Mouse (Mus musculus): ENCODE results near the gene Rab4a. TPM values are rescaled to one million over a fixed set of nuclear protein-coding genes. Genes with fewer than 3 reads are reported as not detected.

Gene Rab4a
- polyA plus RNA-seq, 1 experiment from 2014 or later = 58.7 TPM

- 70% methylated on average over 7 of the region's 7 CpGs for WGBS (ENCODE audit: insufficient replicate concordance)
- no peaks in the 10 kb centered on the region; the same call in 1 of the 2 replicates for H3K27me3 ChIP-seq (ENCODE audit: control insufficient read depth, insufficient read depth, low read length)
- H3K9me3 ChIP-seq (replicated peaks; ENCODE audit: control insufficient read depth, low read length) = no peaks in the 10 kb centered on the region
- no peak overlapping the region for H3K9ac ChIP-seq (ENCODE audit: low read depth, low read length)
- H3K4me3 ChIP-seq (ENCODE audit: low read depth, low read length) = no peak overlapping the region
- H3K4me1 ChIP-seq (ENCODE audit: control insufficient read depth, insufficient read depth, low read length) = peaks cover 3% of the 10 kb centered on the region; the same call in 1 of the 2 replicates
- no peak overlapping the region for H3K4me2 ChIP-seq
- H3K27ac ChIP-seq (ENCODE audit: low read depth, low read length) = no peak overlapping the region
- H3K36me3 ChIP-seq (ENCODE audit: control insufficient read depth, insufficient read depth, low read length) = no peaks in the 10 kb centered on the region
- ATAC-seq (replicated peaks; ENCODE audit: insufficient number of reproducible peaks, low FRiP score, low TSS enrichment) = no peak
These were observed 60.0 kb downstream of the Rab4a start for GRCm38 (mm10) chr8:123865786-123866185.

GRCm38 (mm10) chr8:123866971-123867370 is 61.2 kb downstream of the Rab4a start:
- Histone ChIP-seq H3K4me3 (ENCODE audit: low read depth, low read length) (no peak overlapping the region), H3K27ac (ENCODE audit: low read depth, low read length) (no peak overlapping the region), H3K4me2 (no peak overlapping the region), H3K4me1 (ENCODE audit: control insufficient read depth, insufficient read depth, low read length) (peaks cover 4% of the 10 kb centered on the region), H3K9me3 (replicated peaks; ENCODE audit: control insufficient read depth, low read length) (no peaks in the 10 kb centered on the region), H3K36me3 (ENCODE audit: control insufficient read depth, insufficient read depth, low read length) (no peaks in the 10 kb centered on the region), H3K27me3 (ENCODE audit: control insufficient read depth, insufficient read depth, low read length) (no peaks in the 10 kb centered on the region; the same call in 1 of the 2 replicates), H3K9ac (ENCODE audit: low read depth, low read length) (no peak overlapping the region)
- WGBS (ENCODE audit: insufficient replicate concordance) = 40% methylated on average over 5 of the region's 5 CpGs
- no peak for ATAC-seq (replicated peaks; ENCODE audit: insufficient number of reproducible peaks, low FRiP score, low TSS enrichment)

- Histone ChIP-seq H3K4me1 (ENCODE audit: control insufficient read depth, insufficient read depth, low read length) (peaks cover 12% of the 10 kb centered on the region; the same call in 1 of the 2 replicates), H3K4me2 (peak overlapping the region; percentile 8), H3K9ac (ENCODE audit: low read depth, low read length) (0 out of 2 replicates have a peak overlapping the region, but pooled peaks have one; percentile 10), H3K27me3 (ENCODE audit: control insufficient read depth, insufficient read depth, low read length) (no peaks in the 10 kb centered on the region), H3K4me3 (ENCODE audit: low read depth, low read length) (no peak overlapping the region), H3K27ac (ENCODE audit: low read depth, low read length) (0 out of 2 replicates have a peak overlapping the region, but pooled peaks have one; percentile 37), H3K9me3 (replicated peaks; ENCODE audit: control insufficient read depth, low read length) (no peaks in the 10 kb centered on the region), H3K36me3 (ENCODE audit: control insufficient read depth, insufficient read depth, low read length) (no peaks in the 10 kb centered on the region)
- 52% methylated on average over 9 of the region's 9 CpGs for WGBS (ENCODE audit: insufficient replicate concordance)
- no peak for ATAC-seq (replicated peaks; ENCODE audit: insufficient number of reproducible peaks, low FRiP score, low TSS enrichment)
These were observed 66.3 kb downstream of the Rab4a start for GRCm38 (mm10) chr8:123872048-123872447.

DNA sequence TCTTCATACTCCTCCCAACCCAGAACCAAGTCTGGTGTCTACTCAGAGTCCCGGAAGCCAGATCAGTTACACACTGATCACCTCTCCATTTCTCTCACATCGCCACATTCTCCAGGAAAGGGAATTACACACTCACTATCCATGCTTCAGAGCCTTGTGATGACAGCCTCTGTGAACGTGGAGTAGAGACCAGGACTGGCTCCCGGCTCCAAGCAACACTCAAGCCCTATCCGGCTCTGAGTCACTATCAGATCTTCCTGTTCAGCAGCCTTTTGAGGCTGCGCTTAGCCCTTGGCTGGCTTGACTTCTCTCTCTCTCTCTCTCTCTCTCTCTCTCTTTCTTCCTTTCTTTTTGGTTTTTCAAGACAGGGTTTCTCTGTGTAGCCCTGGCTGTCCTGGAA is 67.6 kb downstream of the Rab4a start:
- H3K27ac ChIP-seq (ENCODE audit: low read depth, low read length) = no peak overlapping the region
- peaks cover 12% of the 10 kb centered on the region; the same call in 1 of the 2 replicates for H3K4me1 ChIP-seq (ENCODE audit: control insufficient read depth, insufficient read depth, low read length)
- no peaks in the 10 kb centered on the region for H3K27me3 ChIP-seq (ENCODE audit: control insufficient read depth, insufficient read depth, low read length)
- H3K9me3 ChIP-seq (replicated peaks; ENCODE audit: control insufficient read depth, low read length) = no peaks in the 10 kb centered on the region
- H3K4me2 ChIP-seq = no peak overlapping the region
- ATAC-seq (replicated peaks; ENCODE audit: insufficient number of reproducible peaks, low FRiP score, low TSS enrichment) = no peak
- H3K4me3 ChIP-seq (ENCODE audit: low read depth, low read length) = no peak overlapping the region
- no peaks in the 10 kb centered on the region for H3K36me3 ChIP-seq (ENCODE audit: control insufficient read depth, insufficient read depth, low read length)
- WGBS (ENCODE audit: insufficient replicate concordance) = 24% methylated on average over 6 of the region's 6 CpGs
- no peak overlapping the region for H3K9ac ChIP-seq (ENCODE audit: low read depth, low read length)

GRCm38 (mm10) chr8:123874324-123874723 is 68.5 kb downstream of the Rab4a start:
- 65% methylated on average over 11 of the region's 11 CpGs for WGBS (ENCODE audit: insufficient replicate concordance)
- no peak overlapping the region for H3K27ac ChIP-seq (ENCODE audit: low read depth, low read length)
- no peaks in the 10 kb centered on the region for H3K9me3 ChIP-seq (replicated peaks; ENCODE audit: control insufficient read depth, low read length)
- H3K4me3 ChIP-seq (ENCODE audit: low read depth, low read length) = no peak overlapping the region
- H3K36me3 ChIP-seq (ENCODE audit: control insufficient read depth, insufficient read depth, low read length) = no peaks in the 10 kb centered on the region
- no peaks in the 10 kb centered on the region for H3K27me3 ChIP-seq (ENCODE audit: control insufficient read depth, insufficient read depth, low read length)
- H3K4me1 ChIP-seq (ENCODE audit: control insufficient read depth, insufficient read depth, low read length) = peaks cover 12% of the 10 kb centered on the region; the same call in 1 of the 2 replicates
- no peak overlapping the region for H3K4me2 ChIP-seq
- no peak for ATAC-seq (replicated peaks; ENCODE audit: insufficient number of reproducible peaks, low FRiP score, low TSS enrichment)
- no peak overlapping the region for H3K9ac ChIP-seq (ENCODE audit: low read depth, low read length)

GRCm38 (mm10) chr8:123877865-123878264 is 72.1 kb downstream of the Rab4a start:
- Histone ChIP-seq H3K4me2 (no peak overlapping the region), H3K4me1 (ENCODE audit: control insufficient read depth, insufficient read depth, low read length) (peaks cover 6% of the 10 kb centered on the region), H3K4me3 (ENCODE audit: low read depth, low read length) (no peak overlapping the region), H3K27me3 (ENCODE audit: control insufficient read depth, insufficient read depth, low read length) (no peaks in the 10 kb centered on the region), H3K36me3 (ENCODE audit: control insufficient read depth, insufficient read depth, low read length) (no peaks in the 10 kb centered on the region), H3K9ac (ENCODE audit: low read depth, low read length) (no peak overlapping the region), H3K27ac (ENCODE audit: low read depth, low read length) (no peak overlapping the region), H3K9me3 (replicated peaks; ENCODE audit: control insufficient read depth, low read length) (no peaks in the 10 kb centered on the region)
- WGBS (ENCODE audit: insufficient replicate concordance) = 77% methylated on average over 2 of the region's 2 CpGs
- ATAC-seq (replicated peaks; ENCODE audit: insufficient number of reproducible peaks, low FRiP score, low TSS enrichment) = no peak

- Histone ChIP-seq H3K4me1 (ENCODE audit: control insufficient read depth, insufficient read depth, low read length) (peaks cover 15% of the 10 kb centered on the region), H3K4me3 (ENCODE audit: low read depth, low read length) (no peak overlapping the region), H3K27me3 (ENCODE audit: control insufficient read depth, insufficient read depth, low read length) (peaks cover 3% of the 10 kb centered on the region; the same call in 1 of the 2 replicates), H3K36me3 (ENCODE audit: control insufficient read depth, insufficient read depth, low read length) (no peaks in the 10 kb centered on the region), H3K9me3 (replicated peaks; ENCODE audit: control insufficient read depth, low read length) (no peaks in the 10 kb centered on the region), H3K9ac (ENCODE audit: low read depth, low read length) (no peak overlapping the region), H3K27ac (ENCODE audit: low read depth, low read length) (no peak overlapping the region), H3K4me2 (no peak overlapping the region)
- no peak for ATAC-seq (replicated peaks; ENCODE audit: insufficient number of reproducible peaks, low FRiP score, low TSS enrichment)
- 66% methylated on average over 10 of the region's 10 CpGs for WGBS (ENCODE audit: insufficient replicate concordance)
These were observed 74.5 kb downstream of the Rab4a start for GRCm38 (mm10) chr8:123880271-123880670.

GRCm38 (mm10) chr8:123880821-123881350 is 75.1 kb downstream of the Rab4a start:
- Histone ChIP-seq H3K27ac (ENCODE audit: low read depth, low read length) (no peak overlapping the region), H3K4me3 (ENCODE audit: low read depth, low read length) (no peak overlapping the region), H3K4me1 (ENCODE audit: control insufficient read depth, insufficient read depth, low read length) (peaks cover 15% of the 10 kb centered on the region), H3K9me3 (replicated peaks; ENCODE audit: control insufficient read depth, low read length) (no peaks in the 10 kb centered on the region), H3K27me3 (ENCODE audit: control insufficient read depth, insufficient read depth, low read length) (peaks cover 3% of the 10 kb centered on the region; the same call in 1 of the 2 replicates), H3K36me3 (ENCODE audit: control insufficient read depth, insufficient read depth, low read length) (no peaks in the 10 kb centered on the region), H3K9ac (ENCODE audit: low read depth, low read length) (no peak overlapping the region), H3K4me2 (no peak overlapping the region)
- no peak for ATAC-seq (replicated peaks; ENCODE audit: insufficient number of reproducible peaks, low FRiP score, low TSS enrichment)
- 27% methylated on average over 4 of the region's 4 CpGs for WGBS (ENCODE audit: insufficient replicate concordance)

- H3K4me2 ChIP-seq = no peak overlapping the region
- peaks cover 3% of the 10 kb centered on the region; the same call in 1 of the 2 replicates for H3K27me3 ChIP-seq (ENCODE audit: control insufficient read depth, insufficient read depth, low read length)
- WGBS (ENCODE audit: insufficient replicate concordance) = 43% methylated on average over 2 of the region's 2 CpGs
- H3K9me3 ChIP-seq (replicated peaks; ENCODE audit: control insufficient read depth, low read length) = no peaks in the 10 kb centered on the region
- no peak overlapping the region for H3K4me3 ChIP-seq (ENCODE audit: low read depth, low read length)
- no peak overlapping the region for H3K9ac ChIP-seq (ENCODE audit: low read depth, low read length)
- H3K4me1 ChIP-seq (ENCODE audit: control insufficient read depth, insufficient read depth, low read length) = peaks cover 15% of the 10 kb centered on the region
- no peak overlapping the region for H3K27ac ChIP-seq (ENCODE audit: low read depth, low read length)
- no peaks in the 10 kb centered on the region for H3K36me3 ChIP-seq (ENCODE audit: control insufficient read depth, insufficient read depth, low read length)
- ATAC-seq (replicated peaks; ENCODE audit: insufficient number of reproducible peaks, low FRiP score, low TSS enrichment) = no peak
These were observed 76.6 kb downstream of the Rab4a start for GRCm38 (mm10) chr8:123882412-123882811.
